Mouse (Mus musculus): ENCODE data around the gene Hsf2bp. TPM values are rescaled to one million over a fixed set of nuclear protein-coding genes. Genes with fewer than 3 reads are reported as not detected.
A peak's percentile ranks its signal among the peaks of the same experiment; 100 is the strongest.
"Not testable (repeated sequence)": the region's sequence is repeated elsewhere in the genome, so short reads cannot be mapped to it uniquely, and the experiment has no call there.

The Hsf2bp gene
- 1 to 10 TPM; 1.1 to 2.0 TPM for polyA plus RNA-seq (2017; shearing (Covaris generic))

GRCm38 (mm10) chr17:32035609-32036508, at the start of gene Hsf2bp, which contains the start of gene Rrp1b:
Gene Hsf2bp, minus strand, starts transcription at chr17:32036349.
Gene Rrp1b, plus strand, starts transcription at chr17:32036100.
- ATAC-seq, result peak; percentile 83

GRCm38 (mm10) chr17:32083351-32083750, 47.2 kb upstream of the Hsf2bp start:
- ATAC-seq, result no peak

- ATAC-seq, result peak; percentile 40
These were observed 39.0 kb upstream of the Hsf2bp start for GRCm38 (mm10) chr17:32075164-32075563.

- ATAC-seq, result no peak
These were observed 38.5 kb upstream of the Hsf2bp start for GRCm38 (mm10) chr17:32074658-32075057.

GRCm38 (mm10) chr17:32073359-32073758, 37.2 kb upstream of the Hsf2bp start:
- ATAC-seq, result peak; percentile 46

GRCm38 (mm10) chr17:32068810-32069209, 32.7 kb upstream of the Hsf2bp start:
- ATAC-seq, result no peak

- no peak for ATAC-seq
These were observed 32.2 kb upstream of the Hsf2bp start for GRCm38 (mm10) chr17:32068381-32068780.

- peak; percentile 94 for ATAC-seq
These were observed 31.4 kb upstream of the Hsf2bp start for GRCm38 (mm10) chr17:32067541-32067940.

- not testable (repeated sequence) for ATAC-seq
These were observed 28.6 kb upstream of the Hsf2bp start for GRCm38 (mm10) chr17:32064762-32065161.

GRCm38 (mm10) chr17:32063654-32064053, 27.5 kb upstream of the Hsf2bp start:
- ATAC-seq, result no peak

GRCm38 (mm10) chr17:32061219-32061618, 25.1 kb upstream of the Hsf2bp start:
- no peak for ATAC-seq

GRCm38 (mm10) chr17:32059084-32059483, 22.9 kb upstream of the Hsf2bp start:
- no peak for ATAC-seq

GRCm38 (mm10) chr17:32057843-32058242, 21.7 kb upstream of the Hsf2bp start:
- ATAC-seq, result no peak

GRCm38 (mm10) chr17:32053677-32054076, 17.5 kb upstream of the Hsf2bp start:
- peak; percentile 97 for ATAC-seq

GRCm38 (mm10) chr17:32052237-32053080, 16.3 kb upstream of the Hsf2bp start:
- ATAC-seq, result no peak

GRCm38 (mm10) chr17:32050609-32051008, 14.5 kb upstream of the Hsf2bp start:
- no peak for ATAC-seq

- ATAC-seq, result no peak
These were observed 13.8 kb upstream of the Hsf2bp start for GRCm38 (mm10) chr17:32049914-32050313.

GRCm38 (mm10) chr17:32048351-32048750, 12.2 kb upstream of the Hsf2bp start:
- no peak for ATAC-seq

GRCm38 (mm10) chr17:32046541-32046940, 10.4 kb upstream of the Hsf2bp start:
- ATAC-seq, result no peak

- no peak for ATAC-seq
These were observed 4.1 kb upstream of the Hsf2bp start for GRCm38 (mm10) chr17:32040263-32040662.

- ATAC-seq, result peak; percentile 38
These were observed 625 bp upstream of the Hsf2bp start for GRCm38 (mm10) chr17:32036509-32037438.

- no peak for ATAC-seq
These were observed 1.8 kb downstream of the Hsf2bp start for GRCm38 (mm10) chr17:32034322-32034721.
